Mouse (Mus musculus): ENCODE measurements around the gene Polk.

The Polk gene

GRCm38 (mm10) chr13:96529542-96529941 is 12.8 kb downstream of the Polk start:
- no peak for DNase-seq (ENCODE audit: low read depth, low spot score)

GRCm38 (mm10) chr13:96528776-96529175 is 13.6 kb downstream of the Polk start:
- no peak for DNase-seq (ENCODE audit: low read depth, low spot score)

- no peak for DNase-seq (ENCODE audit: low read depth, low spot score)
Observed at GRCm38 (mm10) chr13:96527856-96528255, 14.5 kb downstream of the Polk start.

- no peak for DNase-seq (ENCODE audit: low read depth, low spot score)
Observed at GRCm38 (mm10) chr13:96527022-96527421, 15.4 kb downstream of the Polk start.

- no peak for DNase-seq (ENCODE audit: low read depth, low spot score)
Observed at GRCm38 (mm10) chr13:96521294-96521693, 21.1 kb downstream of the Polk start.

GRCm38 (mm10) chr13:96517335-96517734 is 25.0 kb downstream of the Polk start:
- no peak for DNase-seq (ENCODE audit: low read depth, low spot score)

- no peak for DNase-seq (ENCODE audit: low read depth, low spot score)
Observed at GRCm38 (mm10) chr13:96516249-96516648, 26.1 kb downstream of the Polk start.

- DNase-seq (ENCODE audit: low read depth, low spot score), result no peak
Observed at GRCm38 (mm10) chr13:96514154-96514942, 28.0 kb downstream of the Polk start.

GRCm38 (mm10) chr13:96511893-96512292 is 30.5 kb downstream of the Polk start:
- DNase-seq (ENCODE audit: low read depth, low spot score), result no peak

- DNase-seq (ENCODE audit: low read depth, low spot score), result no peak
Observed at GRCm38 (mm10) chr13:96511262-96511661, 31.1 kb downstream of the Polk start.

GRCm38 (mm10) chr13:96510635-96511034 is 31.7 kb downstream of the Polk start:
- DNase-seq (ENCODE audit: low read depth, low spot score), result no peak

GRCm38 (mm10) chr13:96507541-96507940 is 34.8 kb downstream of the Polk start:
- DNase-seq (ENCODE audit: low read depth, low spot score), result no peak

GRCm38 (mm10) chr13:96506313-96506712 is 36.1 kb downstream of the Polk start:
- no peak for DNase-seq (ENCODE audit: low read depth, low spot score)

- DNase-seq (ENCODE audit: low read depth, low spot score), result no peak
Observed at GRCm38 (mm10) chr13:96505661-96506060, 36.7 kb downstream of the Polk start.

- DNase-seq (ENCODE audit: low read depth, low spot score), result no peak
Observed at GRCm38 (mm10) chr13:96499891-96500290, 42.5 kb downstream of the Polk start.

- DNase-seq (ENCODE audit: low read depth, low spot score), result no peak
Observed at GRCm38 (mm10) chr13:96496630-96497029, 45.7 kb downstream of the Polk start.

- no peak for DNase-seq (ENCODE audit: low read depth, low spot score)
Observed at GRCm38 (mm10) chr13:96490433-96490832, 51.9 kb downstream of the Polk start, which contains the start of gene Gm17622. TSS of gene Gm17622 (plus strand) at chr13:96490733.

- DNase-seq (ENCODE audit: low read depth, low spot score), result no peak
Observed at GRCm38 (mm10) chr13:96487968-96488367, 54.4 kb downstream of the Polk start.

- no peak for DNase-seq (ENCODE audit: low read depth, low spot score)
Observed at GRCm38 (mm10) chr13:96487230-96487629, 55.1 kb downstream of the Polk start.

- DNase-seq (ENCODE audit: low read depth, low spot score), result no peak
Observed at GRCm38 (mm10) chr13:96478991-96479390, 63.4 kb downstream of the Polk start.

- no peak for DNase-seq (ENCODE audit: low read depth, low spot score)
Observed at GRCm38 (mm10) chr13:96477226-96477625, 65.2 kb downstream of the Polk start.

- no peak for DNase-seq (ENCODE audit: low read depth, low spot score)
Observed at GRCm38 (mm10) chr13:96470957-96471356, 71.4 kb downstream of the Polk start, which contains the start of gene Ankdd1b. TSS of gene Ankdd1b (minus strand) at chr13:96471198.

- DNase-seq (ENCODE audit: low read depth, low spot score), result no peak
Observed at GRCm38 (mm10) chr13:96470556-96470955, 71.8 kb downstream of the Polk start.
